Mouse (Mus musculus): Measurements from ENCODE around the gene Park7.

The Park7 gene

DNA sequence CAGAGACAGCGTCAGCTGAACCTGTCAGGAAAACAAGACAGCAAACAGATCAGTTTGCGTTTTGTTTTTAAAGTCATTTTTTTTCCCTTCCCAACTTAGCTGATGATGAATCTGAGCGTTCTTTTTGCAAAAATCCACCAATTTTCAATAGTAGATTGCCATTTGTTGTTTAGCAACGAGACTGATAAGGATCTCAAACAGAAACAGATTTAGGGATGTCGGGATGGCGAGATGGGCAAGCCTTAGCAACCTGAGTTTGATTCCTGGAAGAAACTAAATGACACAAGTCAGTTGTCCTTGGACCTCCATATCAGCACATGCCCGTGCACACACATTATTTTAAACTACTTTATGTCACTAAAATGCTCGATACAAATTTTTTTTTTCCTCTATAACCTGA is 41.6 kb downstream of the Park7 start:
- DNase-seq (ENCODE audit: low spot score in 2 of 2): no peak

DNA sequence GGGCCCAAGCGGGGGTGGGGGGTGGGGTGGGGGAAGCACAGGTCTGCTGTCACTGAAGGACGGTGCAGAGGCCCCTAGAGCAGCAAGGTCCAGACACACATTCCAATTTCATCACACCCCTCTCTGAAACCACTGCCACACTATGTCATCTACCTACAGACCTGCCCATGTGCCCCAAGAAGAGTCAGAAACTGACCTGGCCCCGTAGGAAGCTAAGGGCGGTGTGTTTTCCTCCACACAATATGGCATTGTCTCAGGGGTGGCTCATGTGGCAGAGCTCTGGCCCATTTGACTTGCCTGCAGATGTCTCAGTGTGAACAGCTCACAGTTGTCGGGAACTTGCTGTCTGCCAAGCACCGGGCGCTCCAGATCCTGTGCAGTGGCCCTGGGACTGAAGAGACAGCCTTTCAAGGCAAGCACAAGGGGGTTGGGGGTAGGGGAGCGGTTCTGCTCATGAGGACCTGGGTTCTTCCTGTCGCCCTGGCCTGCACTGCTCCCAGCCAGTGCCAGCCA is 42.0 kb downstream of the Park7 start:
- DNase-seq (ENCODE audit: low spot score in 2 of 2): no peak

DNA sequence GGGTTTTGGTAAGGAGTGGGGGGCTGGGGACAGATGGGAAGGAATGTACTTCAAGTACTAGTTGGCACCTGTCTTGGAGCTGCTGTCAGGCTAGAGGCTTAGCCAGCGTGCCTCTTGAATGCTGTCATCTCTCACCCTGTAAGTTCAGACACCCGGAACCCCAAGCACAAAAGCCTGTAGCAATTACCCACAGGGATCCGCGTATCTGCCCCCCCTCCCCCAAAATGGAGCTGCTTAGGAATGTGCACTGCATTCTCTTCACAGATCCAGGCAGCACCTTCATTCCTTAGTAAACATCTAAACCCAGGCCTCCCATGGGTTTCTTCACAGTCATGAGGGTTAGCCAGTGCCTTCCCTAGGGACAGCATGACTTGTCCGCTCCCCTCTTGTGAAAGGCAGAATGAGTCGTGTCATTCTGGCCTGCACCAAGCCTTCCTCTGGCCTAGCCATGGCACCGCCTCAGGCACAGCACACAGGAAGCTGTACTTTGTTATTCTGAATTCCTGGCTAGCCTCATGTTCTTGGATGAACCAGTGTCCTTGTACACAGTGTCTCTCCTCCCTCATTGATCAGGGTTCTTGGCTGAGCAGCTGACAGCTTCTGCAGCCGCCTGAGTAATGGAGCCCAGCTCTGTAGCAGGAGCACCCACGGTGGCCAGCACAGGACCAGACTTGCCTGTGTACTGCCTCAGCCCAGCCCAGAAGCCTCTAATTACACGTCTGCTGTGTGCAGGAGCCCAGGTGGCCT is 42.7 kb downstream of the Park7 start:
- DNase-seq (ENCODE audit: low spot score in 2 of 2): peak in 1 of 2 experiments; percentile 61

DNA sequence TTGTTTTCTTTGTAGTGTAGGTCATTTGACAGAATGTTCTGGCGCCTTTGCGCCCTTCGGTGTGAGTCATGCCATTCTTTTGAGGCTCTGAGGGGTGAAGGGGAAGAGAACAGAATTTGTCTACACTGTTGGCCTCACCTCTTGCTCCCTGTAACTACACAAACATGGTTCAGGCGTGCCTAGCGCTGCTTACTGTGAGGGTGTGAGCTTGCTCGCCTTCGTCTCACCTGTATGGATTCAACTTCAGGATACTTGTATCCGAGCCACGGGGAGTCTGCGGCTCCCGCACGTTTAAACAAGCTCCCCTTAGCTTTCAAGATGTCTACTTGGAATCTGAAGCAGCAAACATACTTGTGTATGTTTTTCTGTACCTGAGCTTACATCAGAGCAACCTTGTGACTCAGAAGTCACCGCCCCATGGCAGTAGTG is 43.3 kb downstream of the Park7 start:
- DNase-seq (ENCODE audit: low spot score in 2 of 2): no peak

DNA sequence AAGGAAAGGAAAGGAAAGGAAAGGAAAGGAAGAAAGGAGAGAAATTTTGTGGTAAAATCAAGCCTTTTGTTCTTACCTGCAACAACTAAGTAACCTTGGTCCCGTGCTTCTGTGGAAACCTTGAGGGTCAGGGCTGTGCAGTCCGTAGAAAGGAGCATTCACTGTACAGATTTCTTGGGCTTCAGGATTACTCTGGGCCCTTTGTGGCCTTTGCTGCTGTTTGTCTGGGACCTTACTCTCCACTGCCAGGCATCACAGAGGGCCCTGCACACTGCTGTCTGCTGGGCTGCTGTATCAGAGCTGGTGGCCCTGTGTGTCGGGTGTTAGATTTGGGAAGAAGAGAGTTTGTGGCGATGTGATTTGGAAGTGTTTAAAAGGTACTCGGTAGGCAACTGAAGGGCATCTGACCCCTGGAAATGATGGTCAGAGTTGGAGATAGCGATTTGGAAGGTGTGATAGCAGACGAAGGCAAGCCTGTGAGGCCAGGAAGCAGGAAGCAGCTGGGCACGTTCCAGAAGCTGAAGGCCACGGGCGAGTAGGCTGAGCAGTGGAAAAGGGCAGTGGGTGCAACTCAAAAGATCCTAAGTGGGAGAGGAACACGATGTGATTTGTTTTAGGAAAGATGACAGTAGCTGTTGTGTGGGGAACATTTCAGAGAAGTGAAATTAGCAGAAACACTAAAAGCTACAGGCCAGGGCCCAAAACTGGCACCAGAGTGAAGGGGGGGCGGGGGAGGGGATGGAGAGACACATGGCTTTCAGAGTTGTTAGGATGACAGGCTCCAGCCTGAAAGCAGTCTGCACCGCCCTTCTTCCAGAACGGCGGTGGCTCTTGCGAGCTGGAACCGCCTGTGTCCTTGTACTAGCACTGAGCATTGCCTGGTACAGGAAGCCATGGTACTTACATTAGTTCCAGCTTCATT is 44.7 kb downstream of the Park7 start:
- DNase-seq (ENCODE audit: low spot score in 2 of 2): no peak

DNA sequence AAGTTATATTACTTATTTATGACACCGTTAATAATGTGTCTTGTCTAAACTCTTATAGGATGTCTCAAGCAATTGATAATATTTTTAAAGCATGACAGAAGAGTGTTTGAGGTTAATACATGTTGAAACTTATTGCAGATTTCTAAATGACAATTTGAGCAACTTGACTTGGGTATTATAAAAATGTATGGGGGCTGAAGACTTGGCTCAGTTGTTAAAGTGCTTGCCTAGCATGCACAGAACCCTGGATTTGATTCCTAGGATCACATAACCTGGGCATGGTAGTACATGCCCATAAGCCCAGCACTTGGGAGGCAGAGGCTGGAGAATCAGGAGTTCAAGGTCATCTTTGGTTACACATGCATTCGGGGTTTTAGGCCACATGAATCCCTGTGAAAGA is 45.4 kb downstream of the Park7 start:
- no peak for DNase-seq (ENCODE audit: low spot score in 2 of 2)

DNA sequence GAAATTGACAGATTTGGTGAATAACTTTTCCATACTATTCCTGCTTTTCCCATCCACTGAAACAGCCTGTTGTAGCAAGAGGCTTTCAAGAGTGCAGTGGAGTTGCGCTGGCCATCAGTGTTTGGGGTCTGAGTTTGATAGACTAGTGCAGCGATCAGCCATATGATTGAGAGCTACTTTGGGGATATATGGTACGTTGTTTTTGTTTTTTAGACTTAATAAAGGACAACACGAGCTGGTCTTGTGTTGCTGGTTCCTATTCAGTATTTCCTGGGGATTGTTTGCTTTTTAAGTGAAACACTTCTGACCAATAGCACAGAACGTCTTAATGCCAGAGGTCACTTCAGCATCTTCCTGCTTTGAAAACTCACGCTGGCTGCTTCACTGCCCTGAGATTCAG is 46.1 kb downstream of the Park7 start:
- DNase-seq (ENCODE audit: low spot score in 2 of 2): no peak

DNA sequence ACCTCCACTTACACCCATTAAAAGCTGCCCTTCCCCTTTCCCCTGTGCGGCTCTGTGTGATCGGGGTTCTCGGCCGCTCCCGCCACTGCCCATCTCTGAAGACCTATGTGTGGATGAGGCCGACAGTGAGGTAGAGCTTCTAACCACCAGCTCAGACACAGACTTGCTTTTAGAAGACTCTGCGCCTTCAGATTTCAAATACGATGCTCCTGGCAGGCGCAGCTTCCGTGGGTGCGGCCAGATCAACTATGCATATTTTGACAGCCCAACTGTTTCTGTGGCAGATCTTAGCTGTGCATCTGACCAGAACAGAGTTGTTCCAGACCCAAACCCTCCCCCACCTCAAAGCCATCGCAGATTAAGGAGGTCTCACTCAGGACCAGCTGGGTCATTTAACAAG is 47.7 kb downstream of the Park7 start:
- no peak for DNase-seq (ENCODE audit: low spot score in 2 of 2)

DNA sequence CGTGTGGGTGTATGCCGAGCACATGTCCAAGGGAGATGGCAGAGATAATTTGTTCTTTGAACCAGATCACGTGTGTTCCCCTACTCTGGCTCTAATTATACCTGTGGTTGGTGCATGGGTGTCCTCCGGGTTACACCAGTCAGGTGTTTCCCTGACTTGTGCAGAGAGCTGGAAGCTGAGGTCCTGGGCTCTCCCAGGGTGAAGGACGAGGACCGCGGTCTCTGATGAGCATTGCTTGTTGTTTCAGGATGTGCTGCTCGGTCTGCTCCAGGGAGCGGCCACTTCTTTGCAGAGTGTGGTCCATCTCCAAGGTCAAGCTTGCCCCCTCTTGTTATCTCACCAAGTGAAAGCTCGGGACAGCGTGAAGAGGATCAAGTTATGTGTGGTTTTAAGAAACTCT is 48.2 kb downstream of the Park7 start:
- no peak for DNase-seq (ENCODE audit: low spot score in 2 of 2)

DNA sequence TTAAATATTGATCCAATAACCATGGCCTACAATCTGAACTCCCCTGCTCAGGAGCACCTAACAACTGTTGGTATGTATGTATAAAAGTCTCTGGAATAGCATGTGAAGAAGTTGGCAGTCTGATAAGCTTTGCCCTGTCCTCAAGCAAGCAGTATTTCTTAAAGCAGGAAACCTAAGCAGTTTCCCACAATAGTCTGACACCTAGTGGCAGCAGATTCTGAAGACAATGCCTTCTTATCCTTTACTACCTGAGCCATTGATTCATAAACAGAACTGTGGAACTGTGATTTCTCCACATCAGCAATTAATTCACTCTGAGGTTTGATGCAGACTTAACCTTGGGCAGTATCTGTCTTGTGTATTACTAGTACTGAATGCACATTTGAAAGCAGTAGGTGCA is 48.9 kb downstream of the Park7 start:
- no peak for DNase-seq (ENCODE audit: low spot score in 2 of 2)

DNA sequence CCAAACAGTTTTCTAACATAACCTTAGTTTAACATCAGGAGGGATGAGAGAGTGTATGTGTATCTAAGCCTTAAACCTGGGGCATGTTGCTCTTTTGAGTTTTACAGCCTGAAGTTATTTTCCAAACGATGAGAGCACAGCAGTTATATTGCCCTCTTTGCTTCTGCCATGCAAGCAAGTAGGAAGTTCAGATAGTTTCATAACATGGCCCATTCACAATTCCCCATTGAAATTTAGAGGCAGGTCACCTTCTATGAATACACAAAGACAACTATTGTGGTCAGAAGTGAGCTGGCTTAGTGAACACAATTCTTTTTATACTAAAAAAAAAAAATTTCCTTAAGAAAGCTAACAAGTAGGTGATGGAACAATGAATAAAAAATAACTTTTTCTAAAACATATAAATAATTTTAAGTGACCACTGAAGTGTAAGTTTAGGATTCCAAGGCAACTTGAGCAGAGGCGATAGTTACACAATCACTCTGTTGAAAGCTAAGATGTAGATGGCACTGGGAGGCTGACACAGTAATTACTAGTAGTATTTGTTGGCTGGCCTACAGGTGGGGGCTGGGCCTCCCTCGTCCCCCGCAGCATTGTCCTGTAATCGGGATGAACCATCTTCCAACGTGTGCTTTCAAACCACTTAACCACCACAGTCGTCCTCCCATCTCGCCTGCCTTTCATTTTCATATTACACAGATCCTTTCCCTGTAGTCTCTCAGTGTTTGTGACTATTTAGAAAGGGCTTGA is 51.4 kb downstream of the Park7 start:
- DNase-seq (ENCODE audit: low spot score in 2 of 2): no peak

DNA sequence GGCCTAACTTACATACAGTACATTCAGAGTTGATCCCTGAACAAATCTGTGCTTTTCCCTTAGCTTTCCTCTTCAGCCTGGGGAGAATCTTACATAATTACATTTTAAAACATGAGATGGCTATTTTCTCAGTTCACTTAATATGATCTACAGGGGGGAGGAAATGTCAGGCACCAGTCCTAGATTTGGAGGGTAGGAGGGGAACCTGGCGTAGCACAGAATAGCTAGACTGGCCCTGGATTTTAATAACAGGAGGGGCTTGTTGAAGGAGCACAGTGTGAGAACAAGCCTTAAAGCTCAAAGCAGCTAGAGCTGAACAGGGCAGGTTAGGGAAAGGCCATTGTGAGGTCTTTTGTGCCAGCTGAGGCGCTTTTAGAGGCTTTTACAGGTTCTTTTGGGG is 53.1 kb downstream of the Park7 start:
- no peak for DNase-seq (ENCODE audit: low spot score in 2 of 2)

DNA sequence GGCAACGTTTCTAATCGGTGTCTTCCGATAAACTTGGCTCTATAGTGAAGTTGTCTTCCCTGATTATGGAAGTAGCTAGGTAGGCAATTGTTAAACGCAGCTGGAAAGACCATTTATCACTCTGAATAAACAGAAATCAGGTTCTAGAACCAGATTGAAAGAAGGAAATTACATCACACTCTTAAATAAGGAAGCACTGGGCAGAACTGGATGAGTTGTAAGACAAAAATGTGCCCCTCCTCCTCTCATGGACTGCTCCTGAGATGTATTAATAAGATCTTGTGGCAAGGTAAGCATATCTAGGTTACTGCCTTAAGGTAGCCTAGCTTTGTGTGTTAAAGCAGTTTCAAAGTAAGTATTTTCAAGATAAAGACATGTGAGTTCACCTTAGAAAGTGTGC is 53.7 kb downstream of the Park7 start:
- no peak for DNase-seq (ENCODE audit: low spot score in 2 of 2)

DNA sequence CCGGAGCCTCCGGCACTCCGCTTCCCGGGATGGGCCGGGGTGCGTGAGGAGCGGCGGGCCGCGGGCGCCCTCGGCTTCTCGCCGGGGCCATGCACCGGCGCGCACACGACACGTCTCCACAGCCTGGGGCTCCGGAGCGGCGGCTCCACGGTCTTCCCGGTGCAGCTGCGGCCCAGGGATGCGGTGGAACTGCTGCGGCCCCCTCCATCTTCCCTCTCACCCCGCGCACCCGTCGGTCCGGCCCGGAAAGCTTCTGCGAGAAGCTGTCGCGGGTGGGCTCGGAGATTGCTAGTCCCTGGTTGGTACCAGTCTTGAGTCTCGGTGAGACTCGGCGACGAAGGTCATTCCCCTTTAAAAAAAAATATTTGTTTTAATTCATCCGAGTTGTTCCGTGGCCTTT is 58.9 kb downstream of the Park7 start:
- no peak for DNase-seq (ENCODE audit: low spot score in 2 of 2)

DNA sequence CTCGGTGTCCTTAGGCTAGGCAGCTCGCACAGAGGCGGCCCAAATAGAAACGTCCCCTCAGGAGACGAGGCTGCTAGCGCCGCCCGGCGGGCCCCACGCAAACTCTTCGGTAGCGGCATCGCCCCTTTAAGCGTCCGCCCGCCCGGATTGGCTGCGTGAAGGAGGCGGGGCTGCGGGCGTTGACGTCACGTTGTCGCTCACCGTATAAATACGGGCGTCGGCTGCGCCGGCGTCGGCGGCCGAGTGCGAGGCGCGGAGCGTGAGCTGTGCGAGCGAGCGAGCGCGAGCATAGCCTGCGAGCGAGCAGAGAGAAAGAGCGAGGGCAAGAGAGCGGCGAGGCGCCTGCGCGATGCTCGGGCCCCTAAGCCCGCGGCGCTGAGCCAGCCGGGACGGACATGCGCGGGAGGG is 59.4 kb downstream of the Park7 start:
- peak; percentile 97 to 98 for DNase-seq (ENCODE audit: low spot score in 2 of 2)

DNA sequence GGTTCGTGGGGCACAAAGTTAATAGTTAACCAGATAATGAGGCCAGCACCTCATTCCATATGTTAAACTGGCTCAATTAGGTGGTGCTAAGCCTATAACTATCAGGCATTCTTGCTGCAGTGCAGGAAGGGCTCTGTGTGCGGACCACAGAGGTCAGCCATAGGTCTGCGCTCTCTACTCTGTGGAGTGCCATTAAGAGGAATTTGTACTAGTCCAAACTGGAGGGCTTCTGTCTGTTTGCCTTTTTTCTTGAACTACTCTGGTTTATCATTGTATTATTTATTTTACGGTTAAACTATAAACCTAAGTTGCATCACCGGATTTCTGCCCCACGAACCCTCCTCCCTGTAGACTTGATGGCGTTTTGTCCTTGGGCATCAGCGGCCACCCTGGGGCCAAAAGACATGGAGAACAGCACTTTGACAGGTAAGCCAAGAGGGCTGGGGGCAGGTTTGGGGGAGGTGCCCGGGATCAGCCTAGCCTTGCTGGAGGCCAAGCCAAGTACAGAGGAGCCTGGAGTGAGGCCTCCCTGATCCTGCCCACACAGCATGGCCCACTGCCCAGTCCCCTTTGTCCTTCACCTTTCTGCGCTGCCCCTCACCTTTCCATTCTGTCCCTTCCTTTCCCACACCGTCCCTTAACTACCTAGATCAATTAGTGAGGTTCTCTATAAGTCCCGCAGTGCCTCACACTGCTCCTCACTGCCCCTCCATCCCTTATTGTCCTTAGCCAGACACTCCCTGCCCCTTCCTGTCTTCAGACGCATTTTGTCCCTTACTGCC is 60.4 kb downstream of the Park7 start, which contains the start of gene Errfi1:
Gene Errfi1, plus strand, starts transcription at position 240 of the 782 bp plus-strand sequence.
- DNase-seq (ENCODE audit: low spot score in 2 of 2): no peak

DNA sequence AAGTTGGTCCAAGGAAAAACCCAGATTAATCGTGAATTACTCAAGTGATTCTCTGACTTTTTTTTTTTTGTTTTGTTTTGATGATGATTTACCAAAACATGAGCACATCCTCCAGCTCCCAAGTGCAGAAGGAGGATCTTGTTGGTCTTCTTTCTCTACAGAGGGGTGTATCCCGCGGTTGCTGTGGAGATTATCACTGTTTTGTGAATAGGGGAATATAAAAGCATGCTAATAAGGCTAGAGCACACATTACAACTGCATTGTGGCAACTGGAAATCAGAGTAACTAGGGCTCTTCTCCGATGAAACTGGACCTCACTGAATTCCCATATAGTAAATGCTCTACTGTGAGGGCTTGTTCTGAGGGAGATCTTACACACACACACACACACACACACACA is 61.8 kb downstream of the Park7 start:
- DNase-seq (ENCODE audit: low spot score in 2 of 2): no peak

DNA sequence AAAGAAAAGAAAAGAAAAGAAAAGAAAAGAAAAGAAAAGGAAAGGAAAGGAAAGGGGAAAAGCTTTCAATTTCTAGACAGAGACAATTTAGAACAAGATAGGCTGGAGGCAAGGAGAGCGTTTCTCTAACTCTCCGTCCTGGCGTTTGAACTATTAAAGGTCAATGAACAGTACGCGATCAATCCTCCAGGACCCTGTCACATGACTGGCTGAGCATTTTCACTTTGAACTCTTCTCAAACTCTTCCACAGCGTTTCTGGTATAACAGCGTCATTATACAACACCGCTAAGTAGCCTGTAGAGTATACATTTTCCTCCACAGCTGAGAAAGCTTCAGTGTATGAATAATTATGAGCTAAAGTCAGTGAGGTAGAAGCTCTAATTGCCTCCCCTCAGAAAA is 62.2 kb downstream of the Park7 start:
- DNase-seq (ENCODE audit: low spot score in 2 of 2): no peak

DNA sequence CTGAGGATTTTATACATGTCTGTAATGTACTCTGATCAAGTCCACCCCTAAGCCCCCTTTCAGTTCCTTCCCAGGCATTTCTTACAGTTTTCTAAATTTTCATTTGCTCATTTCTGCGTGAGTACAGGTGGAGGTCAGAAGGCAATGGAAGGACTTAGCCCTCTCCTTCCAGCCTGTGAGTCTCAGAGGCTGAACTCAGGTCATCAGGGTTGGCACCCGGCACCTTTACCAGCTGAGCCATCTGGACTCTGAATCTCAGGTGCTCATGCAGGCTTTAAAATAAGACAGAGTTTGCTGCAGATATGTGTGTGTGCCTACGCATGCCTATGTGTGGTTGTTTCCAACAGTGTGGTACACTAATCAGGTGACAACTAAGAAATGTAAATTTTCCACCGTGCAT is 63.3 kb downstream of the Park7 start:
- no peak for DNase-seq (ENCODE audit: low spot score in 2 of 2)

DNA sequence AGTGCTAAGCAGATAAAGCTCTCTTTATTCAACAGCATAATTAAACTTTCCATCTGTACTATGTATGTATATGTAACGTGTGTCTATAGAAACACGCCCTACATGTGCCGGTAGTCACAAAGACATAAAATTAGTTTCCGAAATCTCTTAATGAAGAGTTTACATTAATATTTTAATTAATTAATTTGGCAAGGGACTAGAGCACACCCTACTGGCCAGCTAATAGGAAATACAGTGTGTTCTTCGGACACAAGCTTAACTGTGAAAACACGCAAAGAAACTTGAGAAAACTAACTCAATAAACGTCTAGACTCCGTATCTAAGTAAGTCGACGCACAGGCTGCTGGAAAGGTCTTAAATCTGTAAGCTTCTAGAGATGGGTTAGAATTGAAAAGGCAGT is 64.3 kb downstream of the Park7 start:
- DNase-seq (ENCODE audit: low spot score in 2 of 2): no peak
